Mouse (Mus musculus) yolk sac, embryonic 10.5 days (tissue): ENCODE data around the gene Clybl.
A peak's percentile ranks its signal among the peaks of the same experiment; 100 is the strongest.

ENCODE experiments used
- DNase-seq: peaks from one replicate; pipeline ENCODE4 v3.0.0-alpha.2; 2017; ENCODE audit warnings: low spot score

Clybl gene

DNA sequence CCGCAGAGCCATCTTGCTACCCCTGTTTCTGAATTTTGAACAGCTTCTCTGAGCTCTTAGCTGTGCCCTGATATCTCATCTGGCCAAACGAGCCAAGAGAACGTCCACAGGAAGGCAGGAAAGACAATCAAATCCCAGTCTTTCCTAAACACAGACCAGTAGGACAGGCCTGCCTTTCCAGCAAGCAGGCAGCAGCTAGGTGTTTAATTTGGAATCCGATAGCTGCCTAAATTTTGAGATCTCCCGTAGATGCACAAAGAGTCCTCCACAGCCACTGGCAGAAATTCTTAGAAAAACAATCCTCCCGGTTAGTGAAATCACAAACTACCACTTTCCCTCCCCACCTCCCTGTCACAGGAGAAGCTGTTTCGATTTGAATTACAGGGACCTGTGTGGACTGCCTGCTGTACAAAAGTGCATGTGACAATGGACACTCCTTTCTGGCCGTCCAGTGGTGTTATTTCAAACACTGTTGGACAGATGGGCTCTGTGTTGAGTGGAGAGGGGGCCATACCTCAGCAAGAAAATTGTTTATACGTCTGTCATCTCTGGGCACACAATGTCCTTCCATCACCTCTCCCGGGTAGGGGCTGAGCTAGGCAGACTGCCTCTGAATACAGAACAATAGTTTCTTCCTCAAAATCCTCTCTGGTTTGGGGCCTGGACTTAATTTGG is 245.2 kb downstream of the Clybl start:
- DNase-seq: no peak

DNA sequence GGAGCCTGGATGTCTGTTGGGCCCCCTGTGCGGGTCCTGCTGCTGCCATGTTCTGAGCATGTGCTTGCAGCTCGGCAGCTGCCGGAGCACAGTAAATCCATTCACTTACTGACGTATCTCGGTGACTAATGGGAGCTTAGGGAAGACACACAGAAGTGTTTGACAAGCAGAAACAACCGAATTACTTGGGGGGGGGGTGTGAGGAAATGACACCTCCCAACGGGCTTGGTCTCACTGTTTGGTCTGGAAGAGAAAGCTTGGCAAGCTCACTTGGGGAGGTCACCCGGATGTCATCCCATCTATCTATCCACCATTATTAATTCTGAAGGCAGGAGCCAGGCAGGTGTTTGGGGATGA is 245.7 kb downstream of the Clybl start:
- DNase-seq: no peak

DNA sequence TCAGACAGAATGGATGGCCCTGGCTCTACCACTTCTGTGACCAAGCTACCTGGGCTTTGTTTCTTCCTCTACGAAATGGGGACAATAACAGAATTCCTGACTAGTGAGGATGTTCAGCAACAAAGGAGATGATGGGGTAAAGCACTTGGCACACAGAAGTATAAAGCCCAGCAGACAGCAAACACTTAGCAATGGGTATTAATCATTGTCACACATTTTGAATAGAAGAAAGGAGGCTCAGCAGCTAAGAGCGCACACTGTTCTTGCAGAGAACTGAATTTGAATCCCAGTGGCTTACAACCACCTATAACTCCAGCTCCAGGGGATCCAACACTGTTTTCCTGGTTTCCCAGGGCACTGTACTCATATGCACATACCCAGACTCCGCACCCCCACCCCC is 246.2 kb downstream of the Clybl start:
- DNase-seq: no peak

DNA sequence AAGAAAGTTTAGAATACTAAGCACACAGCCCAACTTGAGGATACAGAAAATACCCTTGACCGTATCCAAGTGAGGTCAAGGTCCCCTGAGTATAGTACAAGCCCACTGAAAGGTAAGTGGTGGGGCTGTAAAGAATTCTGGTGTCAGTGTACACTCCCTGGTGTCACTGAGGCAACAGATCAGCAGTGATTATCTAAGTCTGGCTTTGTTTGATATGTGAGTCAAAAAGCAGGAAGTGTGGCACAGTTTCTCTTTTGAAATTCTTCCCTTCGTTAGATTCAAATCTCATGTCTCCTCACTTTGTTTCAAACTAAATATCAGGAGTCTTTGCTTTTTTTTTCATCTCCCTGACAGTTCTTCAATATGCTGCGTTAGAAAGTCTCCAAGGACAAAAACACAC is 251.1 kb downstream of the Clybl start:
- no peak for DNase-seq

DNA sequence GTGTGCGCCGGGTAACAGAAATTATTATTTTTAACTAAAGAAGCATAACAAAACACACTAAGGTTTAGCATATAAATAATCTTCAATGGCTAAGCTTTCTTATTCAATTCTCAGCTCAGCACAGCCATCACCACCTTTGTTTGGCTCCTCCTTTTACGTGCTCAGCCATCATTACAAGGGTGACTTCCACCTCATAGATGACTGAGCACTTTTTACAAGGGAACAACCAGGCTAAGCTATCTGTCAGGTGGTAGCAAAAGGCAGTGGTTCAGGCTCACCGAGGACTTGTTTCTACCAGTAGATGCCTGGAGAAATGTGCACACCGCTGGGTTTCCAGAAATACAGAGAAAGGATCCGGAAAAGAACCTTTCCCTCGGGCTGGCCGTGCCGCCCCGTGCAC is 252.5 kb downstream of the Clybl start:
- DNase-seq: no peak

DNA sequence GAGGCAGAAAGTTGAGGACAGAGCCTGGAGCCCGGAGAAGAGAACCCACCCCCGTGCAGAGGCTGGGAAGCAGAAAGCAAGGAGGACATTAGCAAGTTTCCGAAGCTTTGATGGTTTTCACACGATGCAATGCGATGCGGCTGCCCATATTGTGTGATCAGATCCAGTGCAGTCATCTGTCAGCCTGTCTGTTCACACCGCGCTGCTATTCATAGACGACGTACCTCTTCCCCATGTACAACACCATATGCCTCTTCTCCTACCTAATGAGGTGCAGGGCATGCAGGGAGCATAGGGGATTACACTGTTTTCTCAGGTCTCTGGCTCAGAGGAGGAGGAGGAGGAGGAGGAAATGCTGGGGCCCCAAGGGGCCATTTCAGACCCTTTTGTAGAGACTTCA is 255.3 kb downstream of the Clybl start:
- DNase-seq: no peak

DNA sequence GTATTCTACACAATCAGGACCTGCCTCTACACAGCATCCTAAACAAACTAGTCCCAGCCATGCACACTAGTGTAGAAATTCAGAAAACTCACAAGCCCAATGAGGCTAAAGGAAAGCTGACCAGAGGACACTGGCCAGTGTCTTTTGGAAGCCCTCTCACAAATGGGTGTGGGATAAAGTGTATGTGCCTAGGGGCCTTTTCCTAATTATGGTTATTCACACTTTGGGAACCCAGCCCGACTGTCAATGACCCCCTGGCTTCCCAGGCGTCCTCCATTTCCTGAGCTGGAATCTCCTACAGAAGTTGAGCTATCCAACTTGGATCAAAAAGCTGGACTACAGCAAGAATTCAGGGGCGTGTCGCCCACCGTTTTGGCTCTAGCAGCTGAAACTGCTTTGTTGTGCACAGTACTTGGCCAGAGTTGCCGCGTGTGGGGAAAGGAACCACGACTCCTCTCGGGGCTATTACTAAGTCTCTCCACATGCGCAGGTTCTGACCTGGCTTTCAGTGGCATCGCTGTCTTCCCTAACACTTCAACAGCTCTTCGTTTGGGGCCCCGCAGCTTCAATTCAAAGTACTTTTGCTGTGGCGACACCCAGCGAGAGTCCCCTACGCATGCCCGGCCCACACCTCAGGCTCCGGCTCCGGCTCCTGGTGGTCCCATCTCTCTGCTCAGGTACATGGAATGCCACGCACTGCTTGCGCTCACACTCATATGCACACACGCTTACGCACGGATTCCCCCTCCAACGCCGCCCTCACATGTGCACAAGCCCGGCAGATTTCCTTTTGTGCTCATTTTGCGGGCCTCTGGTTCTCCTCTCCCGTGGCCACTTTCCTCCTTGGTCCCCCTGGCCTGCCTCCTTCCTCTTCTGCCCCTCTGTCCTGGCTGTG is 268.3 kb downstream of the Clybl start:
- no peak for DNase-seq

DNA sequence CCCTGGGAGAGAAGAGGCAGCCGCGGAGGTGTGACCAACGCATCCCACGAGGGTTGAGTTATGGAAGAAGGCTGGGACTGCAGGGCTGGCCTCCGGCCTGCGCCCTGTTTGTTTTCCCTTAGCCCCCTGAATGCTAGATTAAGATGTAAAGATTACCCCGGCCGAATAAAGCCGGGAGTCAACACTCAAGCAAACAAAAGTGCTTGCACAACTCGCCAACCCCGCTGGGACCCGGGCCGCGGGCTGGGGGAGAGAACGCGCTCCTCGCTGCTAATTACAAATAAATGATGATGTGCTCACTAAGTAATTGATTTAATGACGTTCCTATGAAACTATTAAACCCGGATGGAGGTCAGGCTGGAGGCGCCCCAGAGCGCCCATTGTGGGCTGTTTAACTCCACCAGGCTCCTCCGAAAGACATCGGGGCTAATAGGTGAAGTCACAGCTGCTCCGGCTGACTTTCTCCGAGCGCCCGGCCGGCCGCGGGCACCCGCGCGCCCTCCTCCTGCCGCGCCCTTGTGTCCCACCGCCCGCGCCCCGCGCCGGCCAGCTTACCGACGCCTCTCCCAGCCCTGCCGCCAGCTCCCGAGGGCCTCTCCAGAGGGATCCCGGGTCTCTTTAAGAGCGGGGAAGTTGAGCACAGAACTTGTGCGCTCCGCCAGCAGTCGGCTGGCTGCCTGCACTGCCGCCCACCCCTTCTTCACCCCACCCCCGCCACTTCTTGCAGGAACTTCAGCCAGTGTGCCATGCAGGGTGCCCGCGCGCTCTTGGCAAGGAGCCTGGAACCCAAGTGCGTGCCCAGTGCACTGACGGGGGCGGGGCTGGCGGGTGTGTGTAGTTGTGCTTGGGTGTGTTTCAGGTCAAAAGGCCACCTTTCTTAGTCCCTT is 269.2 kb downstream of the Clybl start, which contains the start of gene Gm5089:
TSS of gene Gm5089 (minus strand) at position 620 of the 887 bp plus-strand sequence.
- peak; percentile 36 for DNase-seq

DNA sequence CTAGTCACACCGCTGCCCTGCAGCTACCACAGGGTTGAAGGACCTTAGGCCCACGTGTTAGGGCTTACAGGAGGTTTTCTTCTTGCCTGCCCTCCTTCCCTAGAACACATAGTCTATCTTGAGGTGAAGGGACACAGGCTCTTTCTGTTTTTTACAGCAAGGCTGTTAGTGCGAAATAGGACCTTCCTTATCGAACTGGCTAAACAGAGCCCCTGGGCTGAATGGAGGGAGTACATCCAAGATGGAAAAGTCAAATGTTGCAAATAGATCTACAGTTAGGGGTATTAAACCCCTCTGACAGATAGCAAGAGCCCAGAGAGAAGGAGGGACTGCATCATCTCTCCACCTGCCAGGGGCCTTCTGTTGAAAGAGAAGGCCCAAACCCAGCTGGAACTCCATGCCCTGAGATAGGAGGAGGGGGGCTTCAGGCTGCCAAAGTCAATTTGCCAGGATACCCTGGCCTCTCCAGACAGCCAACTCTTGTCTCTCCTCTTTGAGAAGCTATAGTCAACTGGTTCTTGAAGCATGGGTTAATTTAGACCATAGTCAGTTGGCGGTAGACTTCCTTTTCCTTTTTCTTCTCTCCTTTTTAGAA is 270.1 kb downstream of the Clybl start:
- DNase-seq: no peak
